Mouse (Mus musculus) hindbrain, embryonic 14.5 days (tissue): ENCODE data around the gene Gm7075. TPM values are rescaled to one million over a fixed set of nuclear protein-coding genes. Genes with fewer than 3 reads are reported as not detected.
A peak's percentile ranks its signal among the peaks of the same experiment; 100 is the strongest.

Experiments used
- ATAC-seq: fragments of 200-750 bp; cut with Nextera tagmentation; 2 replicates; pipeline ENCODE4 v1.8.0; 2017; ENCODE audit warnings: moderate number of reproducible peaks, mild to moderate bottlenecking, moderate TSS enrichment, moderate library complexity; ENCODE audit not compliant: low FRiP score
- DNase-seq: peaks from one replicate; pipeline ENCODE4 v3.0.0-alpha.2; 2015; ENCODE audit warnings: low spot score
- H3K27ac ChIP-seq: fragments of 300-500 bp; sonication (generic); 2 replicates; pipeline ENCODE4 v1.5.1; 2014; ENCODE audit warnings: mild to moderate bottlenecking, moderate library complexity
- H3K27me3 ChIP-seq: fragments of 300-500 bp; sonication (generic); 2 replicates; pipeline ENCODE4 v1.6.1; 2014; ENCODE audit warnings: mild to moderate bottlenecking, low read length, mixed read lengths; ENCODE audit not compliant: control insufficient read depth, insufficient read depth
- H3K36me3 ChIP-seq: fragments of 300-500 bp; sonication (generic); replicated peaks from 2 replicates; pipeline ENCODE4 v1.6.1; 2014; ENCODE audit not compliant: control insufficient read depth, insufficient read depth
- H3K4me1 ChIP-seq: fragments of 300-500 bp; sonication (generic); replicated peaks from 2 replicates; pipeline ENCODE4 v1.6.1; 2014; ENCODE audit warnings: antibody characterized with exemption, low read length, mixed read lengths; ENCODE audit not compliant: control insufficient read depth, insufficient read depth
- H3K4me2 ChIP-seq: fragments of 300-500 bp; sonication (generic); replicated peaks from 2 replicates; pipeline ENCODE4 v1.6.1; 2014; ENCODE audit warnings: mild to moderate bottlenecking, moderate library complexity
- H3K4me3 ChIP-seq: fragments of 300-500 bp; sonication (generic); replicated peaks from 2 replicates; pipeline ENCODE4 v1.5.1; 2014; ENCODE audit warnings: mild to moderate bottlenecking, low read length
- H3K9ac ChIP-seq: fragments of 300-500 bp; sonication (generic); 2 replicates; pipeline ENCODE4 v1.6.1; 2014
- H3K9me3 ChIP-seq: fragments of 300-500 bp; sonication (generic); 2 replicates; pipeline ENCODE4 v1.6.1; 2016; ENCODE audit warnings: low read length; ENCODE audit not compliant: control insufficient read depth
- WGBS: fragments of 180-500 bp; shearing (Covaris S2); extraction: QIAGEN DNeasy Blood & Tissue Kit; methylation state at CpG from one replicate; pipeline ENCODE4 v1.1.7; 2014; 5-methylcytosine and 5-hydroxymethylcytosine counted together
- polyA plus RNA-seq: library from polyadenylated mRNA; unstranded; fragments of >200 nt; fragmentation: Nextera tagmentation; extraction: Ambion mirVana; gene quantifications from 2 replicates; pipeline ENCODE4 v1.2.1, GENCODE M21; 2014

Gm7075 gene
- polyA plus RNA-seq, 1 experiment from 2014 or later = not detected

DNA sequence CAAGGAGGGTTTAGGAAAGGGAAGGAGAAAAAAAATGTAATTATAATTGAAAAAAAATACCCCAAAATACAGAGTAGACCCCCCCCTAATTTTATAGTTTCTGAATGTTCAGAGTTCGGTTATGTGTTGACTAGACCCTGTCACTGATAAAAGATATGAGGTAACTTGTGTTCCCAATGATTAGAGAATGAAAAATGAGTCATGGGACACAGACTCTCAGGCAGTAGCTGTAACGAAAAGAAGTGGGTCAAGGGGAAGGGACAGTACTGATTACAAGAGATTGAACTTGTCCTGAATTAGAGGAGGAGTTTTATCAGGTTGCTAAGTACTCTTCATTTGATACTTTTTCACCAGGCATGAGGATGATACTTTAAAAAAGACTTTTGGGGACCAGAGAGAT, 11.3 kb upstream of the Gm7075 start:
- no peaks in the 10 kb centered on the region for H3K9me3 ChIP-seq
- no peak overlapping the region for H3K9ac ChIP-seq
- no peaks in the 10 kb centered on the region for H3K27me3 ChIP-seq
- H3K4me1 ChIP-seq = no peaks in the 10 kb centered on the region
- no peak overlapping the region for H3K4me3 ChIP-seq
- no peak overlapping the region for H3K27ac ChIP-seq
- WGBS = 92% methylated on average over 2 of the region's 2 CpGs
- ATAC-seq (no peak), DNase-seq (no peak)
- H3K4me2 ChIP-seq = no peak overlapping the region
- no peaks in the 10 kb centered on the region for H3K36me3 ChIP-seq

DNA sequence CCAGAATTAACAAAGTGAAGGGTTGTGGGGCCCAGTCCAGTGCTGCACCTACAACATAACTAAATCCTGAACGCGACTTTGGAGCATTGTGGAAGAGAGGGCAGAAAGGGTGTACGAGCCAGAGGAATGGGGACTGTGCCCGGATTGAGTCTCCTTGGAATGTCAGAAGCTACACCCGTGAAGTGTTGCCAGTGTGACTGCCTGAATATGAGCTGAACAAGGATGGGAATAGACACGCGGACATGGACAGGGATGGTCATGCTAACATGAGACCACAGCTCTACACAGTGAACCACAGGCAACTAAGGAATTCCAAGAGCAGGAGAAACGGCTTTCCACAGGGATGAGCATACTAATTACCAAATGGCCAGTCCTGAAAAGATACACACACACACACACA, 10.5 kb upstream of the Gm7075 start:
- H3K4me2 ChIP-seq = no peak overlapping the region
- DNase-seq = no peak
- 95% methylated on average over 8 of the region's 8 CpGs for WGBS
- H3K27me3 ChIP-seq = no peaks in the 10 kb centered on the region
- no peak for ATAC-seq
- no peak overlapping the region for H3K4me3 ChIP-seq
- H3K4me1 ChIP-seq = no peaks in the 10 kb centered on the region
- no peak overlapping the region for H3K9ac ChIP-seq
- no peaks in the 10 kb centered on the region for H3K36me3 ChIP-seq
- H3K9me3 ChIP-seq = no peaks in the 10 kb centered on the region
- no peak overlapping the region for H3K27ac ChIP-seq

DNA sequence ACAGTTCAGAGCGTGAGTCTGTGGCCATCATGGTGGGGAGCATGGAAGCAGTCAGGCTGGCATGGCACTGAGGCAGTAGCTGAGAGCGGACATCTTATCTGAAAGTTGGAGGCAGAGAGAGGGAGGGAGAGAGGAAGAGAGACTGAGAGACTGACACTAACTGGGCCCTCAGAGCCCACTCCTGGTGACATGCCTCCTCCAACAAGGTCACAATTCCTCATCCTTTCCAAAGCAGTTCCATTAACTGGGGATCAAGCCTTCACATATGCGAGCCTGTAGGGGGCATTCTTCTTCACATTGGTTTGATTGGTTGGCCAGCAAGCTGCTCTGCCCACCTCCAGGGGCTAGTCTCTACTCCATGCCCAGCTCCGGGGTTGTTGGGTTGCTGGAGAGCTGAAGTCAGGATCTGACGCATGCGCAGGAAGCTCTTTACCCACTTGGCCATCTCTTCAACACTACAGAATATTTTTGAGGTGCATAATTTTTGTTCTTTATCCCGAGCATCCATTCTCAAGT, 9.7 kb upstream of the Gm7075 start:
- 92% methylated on average over 7 of the region's 7 CpGs for WGBS
- H3K4me2 ChIP-seq = no peak overlapping the region
- DNase-seq (no peak), ATAC-seq (no peak)
- H3K27me3 ChIP-seq = no peaks in the 10 kb centered on the region
- H3K4me1 ChIP-seq = no peaks in the 10 kb centered on the region
- H3K27ac ChIP-seq = no peak overlapping the region
- H3K36me3 ChIP-seq = no peaks in the 10 kb centered on the region
- H3K9ac ChIP-seq = no peak overlapping the region
- no peaks in the 10 kb centered on the region for H3K9me3 ChIP-seq
- H3K4me3 ChIP-seq = no peak overlapping the region

DNA sequence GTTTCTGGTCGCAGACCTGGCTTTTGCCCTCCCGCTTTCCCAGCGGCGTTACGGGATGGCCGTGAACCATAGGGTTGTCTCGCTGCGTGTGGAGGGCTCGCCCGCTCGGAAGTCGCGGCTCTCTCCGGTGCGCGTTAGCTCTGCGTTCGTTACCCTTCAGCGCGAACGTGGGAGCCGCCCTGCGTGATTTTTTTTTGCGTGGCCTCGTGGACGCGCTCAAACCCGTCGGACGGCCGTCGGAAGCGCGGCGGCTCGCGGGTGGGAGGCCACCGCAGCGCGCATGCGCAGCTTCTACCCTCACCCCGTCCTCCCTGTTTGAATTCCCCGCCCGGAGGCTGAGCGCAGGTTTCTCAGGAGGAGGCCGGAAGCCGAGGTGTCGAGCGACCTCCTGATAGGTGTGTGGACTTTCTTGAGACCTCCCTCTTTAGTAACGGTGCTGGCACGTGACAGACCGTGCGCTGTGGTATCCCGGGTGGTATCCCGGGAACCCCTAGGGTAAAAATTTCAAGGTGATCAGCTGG, 8.3 kb upstream of the Gm7075 start, which contains the start of gene Ctnna3:
Gene Ctnna3, plus strand, starts transcription at position 314 of the 521 bp plus-strand sequence.
- Histone ChIP-seq H3K4me1 (no peaks in the 10 kb centered on the region), H3K4me2 (peak within 1 kb of the TSS; percentile 69), H3K4me3 (peak within 1 kb of the TSS; percentile 51), H3K9ac (peak within 1 kb of the TSS; percentile 44), H3K36me3 (no peaks in the 10 kb centered on the region), H3K27ac (peak within 1 kb of the TSS; percentile 12), H3K27me3 (no peaks in the 10 kb centered on the region), H3K9me3 (no peaks in the 10 kb centered on the region)
- WGBS = 0% methylated on average over 55 of the region's 55 CpGs
- peak; percentile 92 for DNase-seq
- peak; percentile 96 for ATAC-seq

DNA sequence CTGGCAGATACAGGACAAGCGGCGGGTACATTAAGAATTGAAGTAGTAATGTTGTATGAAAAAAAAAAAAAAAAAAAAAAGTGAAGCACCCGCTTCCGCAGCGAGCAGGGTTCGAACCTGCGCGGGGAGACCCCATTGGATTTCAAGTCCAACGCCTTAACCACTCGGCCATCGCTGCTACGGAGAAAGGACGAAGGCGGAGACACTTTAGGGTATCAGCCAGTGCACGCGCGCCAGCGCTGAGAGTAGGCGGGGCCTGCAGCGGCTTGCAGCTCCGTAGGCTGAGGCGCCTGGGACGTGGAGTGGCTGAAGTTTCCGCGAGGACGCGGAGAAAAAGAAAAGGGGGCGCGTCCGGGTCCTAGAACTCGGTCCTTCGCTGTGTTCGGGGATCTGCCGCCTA, 7.8 kb upstream of the Gm7075 start:
- H3K9me3 ChIP-seq = no peaks in the 10 kb centered on the region
- H3K27ac ChIP-seq = peak overlapping the region; percentile 12
- H3K36me3 ChIP-seq = no peaks in the 10 kb centered on the region
- H3K9ac ChIP-seq = peak overlapping the region; percentile 44
- peak overlapping the region; percentile 51 for H3K4me3 ChIP-seq
- H3K4me1 ChIP-seq = no peaks in the 10 kb centered on the region
- ATAC-seq (peak; percentile 92), DNase-seq (peak; percentile 100)
- under 1% methylated on average over 34 of the region's 34 CpGs for WGBS
- H3K4me2 ChIP-seq = peak overlapping the region; percentile 69
- H3K27me3 ChIP-seq = no peaks in the 10 kb centered on the region

DNA sequence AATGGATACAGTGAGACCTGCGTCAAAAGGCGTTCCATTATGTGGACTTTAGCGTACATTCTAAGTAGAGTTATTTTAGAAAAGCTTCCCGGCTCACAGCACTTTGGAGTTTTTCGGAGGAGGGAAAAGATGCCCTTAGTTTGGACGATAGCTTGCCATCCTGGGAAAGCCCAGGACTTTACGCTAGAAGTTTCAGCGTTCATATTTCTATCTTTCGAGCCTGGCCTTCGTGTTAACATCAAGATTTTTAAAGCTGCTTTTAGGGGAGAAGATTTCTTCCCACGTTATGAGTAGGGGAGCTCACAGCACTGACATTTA, 7.4 kb upstream of the Gm7075 start:
- peak overlapping the region; percentile 44 for H3K9ac ChIP-seq
- no peak overlapping the region for H3K27ac ChIP-seq
- DNase-seq (peak; percentile 44), ATAC-seq (no peak; the same call in 1 of the 2 replicates)
- peak overlapping the region; percentile 69 for H3K4me2 ChIP-seq
- no peaks in the 10 kb centered on the region for H3K9me3 ChIP-seq
- H3K27me3 ChIP-seq = no peaks in the 10 kb centered on the region
- H3K36me3 ChIP-seq = no peaks in the 10 kb centered on the region
- 4% methylated on average over 11 of the region's 11 CpGs for WGBS
- H3K4me1 ChIP-seq = no peaks in the 10 kb centered on the region
- H3K4me3 ChIP-seq = peak overlapping the region; percentile 51

DNA sequence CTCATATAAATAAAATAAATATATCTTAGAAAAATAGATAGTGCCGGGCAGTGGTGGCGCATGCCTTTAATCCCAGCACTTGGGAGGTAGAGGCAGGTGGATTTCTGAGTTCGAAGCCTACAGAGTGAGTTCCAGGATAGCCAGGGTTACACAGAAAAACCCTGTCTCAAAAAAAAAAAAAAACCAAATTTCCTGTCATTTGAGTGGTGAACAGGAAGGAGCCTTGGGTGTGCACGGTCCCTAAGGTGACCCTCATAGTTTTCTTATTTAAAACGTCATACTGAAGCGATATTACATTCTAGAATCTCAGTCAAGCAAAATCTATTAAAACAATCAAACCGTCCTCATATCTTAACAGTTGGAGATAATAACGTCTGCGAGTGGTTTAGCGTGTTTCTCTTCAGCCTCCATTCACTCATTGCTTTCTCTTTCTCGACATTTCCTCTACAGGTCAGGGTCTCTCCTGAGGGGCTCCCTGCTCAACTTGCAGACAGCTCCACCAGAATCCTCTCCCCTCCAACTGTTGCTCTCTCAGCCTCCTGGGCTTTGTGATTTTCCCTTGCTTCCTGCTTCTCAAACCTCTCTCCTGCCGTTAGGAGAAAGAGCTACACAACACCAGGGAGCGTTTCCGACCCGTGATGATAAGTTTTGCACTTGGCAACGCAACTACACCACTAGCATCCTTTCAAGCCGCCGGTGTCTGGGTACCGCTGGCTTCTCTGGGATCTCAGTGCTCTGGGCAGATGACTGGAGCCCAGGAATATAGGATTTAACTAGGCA, 6.8 kb upstream of the Gm7075 start:
- H3K36me3 ChIP-seq = no peaks in the 10 kb centered on the region
- H3K9me3 ChIP-seq = no peaks in the 10 kb centered on the region
- no peaks in the 10 kb centered on the region for H3K27me3 ChIP-seq
- no peak overlapping the region for H3K27ac ChIP-seq
- H3K9ac ChIP-seq = peak overlapping the region; percentile 44
- no peaks in the 10 kb centered on the region for H3K4me1 ChIP-seq
- WGBS = 29% methylated on average over 19 of the region's 19 CpGs
- ATAC-seq = no peak
- peak; percentile 29 for DNase-seq
- H3K4me2 ChIP-seq = peak overlapping the region; percentile 69
- peak overlapping the region; percentile 51 for H3K4me3 ChIP-seq

DNA sequence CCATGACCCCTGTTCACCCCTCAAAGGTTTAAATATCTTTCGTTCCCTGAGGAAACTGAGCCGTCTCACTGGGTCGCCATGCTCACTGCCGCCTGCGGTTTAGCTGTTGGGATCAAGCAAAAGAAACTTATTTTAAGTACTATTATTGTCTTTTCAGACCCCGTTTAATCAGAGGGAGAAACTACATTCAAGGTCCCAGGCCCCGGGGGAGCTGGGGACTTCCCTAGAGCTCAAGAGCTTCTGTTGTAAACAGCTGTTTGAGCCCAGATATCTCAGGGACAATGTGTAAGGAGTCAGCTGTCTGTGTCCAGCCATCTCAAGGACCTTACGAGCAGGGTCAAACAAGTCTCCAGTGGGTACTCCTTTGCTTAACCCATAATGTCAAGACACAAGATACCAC, 5.6 kb upstream of the Gm7075 start:
- no peaks in the 10 kb centered on the region for H3K36me3 ChIP-seq
- no peaks in the 10 kb centered on the region for H3K9me3 ChIP-seq
- H3K4me3 ChIP-seq = no peak overlapping the region
- ATAC-seq = no peak
- no peak for DNase-seq
- no peak overlapping the region for H3K9ac ChIP-seq
- WGBS = 84% methylated on average over 8 of the region's 8 CpGs
- no peak overlapping the region for H3K27ac ChIP-seq
- no peak overlapping the region for H3K4me2 ChIP-seq
- no peaks in the 10 kb centered on the region for H3K4me1 ChIP-seq
- no peaks in the 10 kb centered on the region for H3K27me3 ChIP-seq

DNA sequence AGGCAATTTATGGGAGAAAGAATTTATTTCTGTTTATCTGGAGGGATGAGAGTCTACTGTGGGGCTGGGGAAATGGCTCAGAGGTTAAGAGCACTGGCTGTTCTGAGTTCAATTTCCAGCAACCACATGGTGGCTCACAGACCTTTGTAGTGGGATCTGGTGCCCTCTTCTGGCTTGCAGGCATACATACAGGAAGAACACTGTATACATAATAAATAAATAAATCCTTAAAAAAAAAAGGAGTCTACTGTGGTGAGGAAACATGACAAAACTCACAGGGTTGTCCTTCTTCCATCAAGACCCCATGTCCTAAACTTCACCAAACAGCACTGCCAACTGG, 2.9 kb upstream of the Gm7075 start:
- H3K9me3 ChIP-seq = no peaks in the 10 kb centered on the region
- DNase-seq (no peak), ATAC-seq (no peak)
- H3K36me3 ChIP-seq = no peaks in the 10 kb centered on the region
- no peak overlapping the region for H3K4me2 ChIP-seq
- H3K4me3 ChIP-seq = no peak overlapping the region
- H3K4me1 ChIP-seq = no peaks in the 10 kb centered on the region
- no peaks in the 10 kb centered on the region for H3K27me3 ChIP-seq
- no peak overlapping the region for H3K27ac ChIP-seq
- H3K9ac ChIP-seq = no peak overlapping the region
